Mouse (Mus musculus) MEL (cell line): ENCODE data around the gene Nmb. TPM values are rescaled to one million over a fixed set of nuclear protein-coding genes. Genes with fewer than 3 reads are reported as not detected.

Experiments
- DNase-seq: peaks from one replicate; pipeline ENCODE4 v3.0.0; 2011; ENCODE audit warnings: low read depth, low spot score
- H3K27ac ChIP-seq: 2 replicates; pipeline ENCODE4 v1.5.1; 2012; ENCODE audit warnings: low read depth, mild to moderate bottlenecking, control low read depth, low read length, moderate library complexity; ENCODE audit not compliant: control insufficient read depth
- H3K27me3 ChIP-seq, 2 experiments: fragments of 150-350 bp in 1 of 2; sonication (generic) in 1 of 2; 2 replicates each; pipeline ENCODE4 v1.6.1; 2012; ENCODE audit warnings: low read length in 2 of 2, mild to moderate bottlenecking in 2 of 2, improper control_type of control experiment in 1 of 2, moderate library complexity in 1 of 2; ENCODE audit not compliant: insufficient read depth in 2 of 2, control insufficient read depth in 1 of 2
- H3K36me3 ChIP-seq, 2 experiments: 2 replicates each; pipeline ENCODE4 v1.6.1; 2012 to 2014; ENCODE audit warnings: low read length in 2 of 2, improper control_type of control experiment in 1 of 2, inconsistent platforms in 1 of 2, mild to moderate bottlenecking in 1 of 2; ENCODE audit not compliant: insufficient read depth in 2 of 2, control insufficient read depth in 1 of 2
- H3K4me1 ChIP-seq, 2 experiments: fragments of 150-350 bp in 1 of 2; sonication (generic) in 1 of 2; 2 replicates each; pipeline ENCODE4 v1.6.1; 2012; ENCODE audit warnings: low read length in 2 of 2, improper control_type of control experiment in 1 of 2, mild to moderate bottlenecking in 1 of 2; ENCODE audit not compliant: insufficient read depth in 2 of 2, control insufficient read depth in 1 of 2
- H3K4me3 ChIP-seq, 2 experiments: fragments of 150-350 bp in 1 of 2; sonication (generic) in 1 of 2; 2 replicates each; pipeline ENCODE4 v1.5.1; 2012; ENCODE audit warnings: low read depth in 2 of 2, low read length in 2 of 2, mild to moderate bottlenecking in 2 of 2, moderate library complexity in 2 of 2, control low read depth in 1 of 2, improper control_type of control experiment in 1 of 2; ENCODE audit not compliant: control insufficient read depth in 1 of 2, insufficient read depth in 1 of 2
- H3K79me2 ChIP-seq: 2 replicates; pipeline ENCODE4 v1.6.1; 2012; ENCODE audit warnings: mild to moderate bottlenecking, low read length, moderate library complexity; ENCODE audit not compliant: control insufficient read depth, poor library complexity, insufficient read depth
- H3K9ac ChIP-seq: 2 replicates; pipeline ENCODE4 v1.6.1; 2012; ENCODE audit warnings: low read depth, mild to moderate bottlenecking, control low read depth, low read length, moderate library complexity; ENCODE audit not compliant: control insufficient read depth, poor library complexity, severe bottlenecking
- H3K9me3 ChIP-seq: fragments of 150-350 bp; sonication (generic); replicated peaks from 2 replicates; pipeline ENCODE4 v1.6.1; 2012; ENCODE audit warnings: mild to moderate bottlenecking, low read length, improper control_type of control experiment, moderate library complexity; ENCODE audit not compliant: insufficient read depth
- BHLHE40 ChIP-seq: IDR thresholded peaks from 2 replicates; pipeline ENCODE4 v1.6.1; 2012; ENCODE audit warnings: low read depth, mild to moderate bottlenecking, inconsistent platforms, low read length, improper control_type of control experiment, borderline replicate concordance
- CHD1 ChIP-seq: IDR thresholded peaks from 2 replicates; pipeline ENCODE4 v1.6.1; 2012; ENCODE audit warnings: low read depth, mild to moderate bottlenecking, inconsistent platforms, low read length, improper control_type of control experiment
- CHD2 ChIP-seq: IDR thresholded peaks from 2 replicates; pipeline ENCODE4 v1.6.1; 2011; ENCODE audit warnings: low read length, improper control_type of control experiment
- CTCF ChIP-seq, 3 experiments: IDR thresholded peaks in 2 of 3; conservative IDR thresholded peaks in 1 of 3; 2 replicates each; pipeline ENCODE4 v1.5.1; 2011 to 2012; ENCODE audit warnings: low read length in 3 of 3, low read depth in 2 of 3, mild to moderate bottlenecking in 2 of 3, improper control_type of control experiment in 1 of 3, inconsistent platforms in 1 of 3, mixed read lengths in 1 of 3, moderate library complexity in 1 of 3; ENCODE audit not compliant: control insufficient read depth in 1 of 3, insufficient read depth in 1 of 3, poor library complexity in 1 of 3, severe bottlenecking in 1 of 3
- E2F4 ChIP-seq: IDR thresholded peaks from 2 replicates; pipeline ENCODE4 v1.6.1; 2011; ENCODE audit warnings: low read depth, low read length, improper control_type of control experiment, borderline replicate concordance
- ELF1 ChIP-seq: IDR thresholded peaks from 2 replicates; pipeline ENCODE4 v1.6.1; 2014; ENCODE audit warnings: low read depth, mild to moderate bottlenecking, inconsistent platforms, low read length, improper control_type of control experiment, moderate library complexity
- EP300 ChIP-seq, 2 experiments: IDR thresholded peaks; 2 replicates each; pipeline ENCODE4 v1.6.1; 2011; ENCODE audit warnings: improper control_type of control experiment in 2 of 2, low read length in 2 of 2, low read depth in 1 of 2, mild to moderate bottlenecking in 1 of 2
- ETS1 ChIP-seq: IDR thresholded peaks from 2 replicates; pipeline ENCODE4 v1.6.1; 2012; ENCODE audit warnings: low read depth, mild to moderate bottlenecking, inconsistent platforms, low read length, improper control_type of control experiment, moderate library complexity
- GATA1 ChIP-seq: IDR thresholded peaks from 2 replicates; pipeline ENCODE4 v1.6.1; 2011; ENCODE audit warnings: low read depth, low read length, improper control_type of control experiment
- HCFC1 ChIP-seq: IDR thresholded peaks from 2 replicates; pipeline ENCODE4 v1.6.1; 2012; ENCODE audit warnings: low read depth, mild to moderate bottlenecking, inconsistent platforms, low read length, improper control_type of control experiment, moderate library complexity
- KAT2A ChIP-seq: conservative IDR thresholded peaks from 2 replicates; pipeline ENCODE4 v1.6.1; 2012; ENCODE audit warnings: low read depth, low read length, improper control_type of control experiment, inconsistent platforms
- MAFK ChIP-seq: IDR thresholded peaks from 2 replicates; pipeline ENCODE4 v1.6.1; 2011; ENCODE audit warnings: low read depth, mild to moderate bottlenecking, low read length, improper control_type of control experiment, borderline replicate concordance
- MEF2A ChIP-seq: IDR thresholded peaks from 2 replicates; pipeline ENCODE4 v1.6.1; 2014; ENCODE audit warnings: low read depth, mild to moderate bottlenecking, inconsistent platforms, low read length, improper control_type of control experiment; ENCODE audit not compliant: poor library complexity, insufficient replicate concordance, severe bottlenecking; ENCODE audit errors: extremely low read depth
- MXI1 ChIP-seq: IDR thresholded peaks from 2 replicates; pipeline ENCODE4 v1.6.1; 2011; ENCODE audit warnings: mild to moderate bottlenecking, low read depth, low read length, improper control_type of control experiment
- MYB ChIP-seq: IDR thresholded peaks from 2 replicates; pipeline ENCODE4 v1.6.1; 2011; ENCODE audit warnings: mild to moderate bottlenecking, low read depth, low read length, improper control_type of control experiment
- MYC ChIP-seq: IDR thresholded peaks from 2 replicates; pipeline ENCODE4 v1.6.1; 2011; ENCODE audit warnings: low read depth, mild to moderate bottlenecking, low read length, improper control_type of control experiment, moderate library complexity
- NELFE ChIP-seq: IDR thresholded peaks from 2 replicates; pipeline ENCODE4 v1.6.1; 2011; ENCODE audit warnings: low read depth, low read length, improper control_type of control experiment
- NRF1 ChIP-seq: IDR thresholded peaks from 2 replicates; pipeline ENCODE4 v1.6.1; 2014; ENCODE audit warnings: low read depth, mild to moderate bottlenecking, inconsistent platforms, low read length, improper control_type of control experiment, moderate library complexity; ENCODE audit not compliant: poor library complexity, insufficient read depth, severe bottlenecking
- POLR2AphosphoS2 ChIP-seq: IDR thresholded peaks from 2 replicates; pipeline ENCODE4 v1.6.1; 2011; ENCODE audit warnings: low read length, improper control_type of control experiment
- POLR2AphosphoS5 ChIP-seq: IDR thresholded peaks from 2 replicates; pipeline ENCODE4 v1.6.1; 2012; ENCODE audit warnings: low read depth, borderline replicate concordance, mild to moderate bottlenecking, inconsistent platforms, low read length, moderate library complexity, mixed read lengths
- RCOR1 ChIP-seq: IDR thresholded peaks from 2 replicates; pipeline ENCODE4 v1.6.1; 2012; ENCODE audit warnings: low read depth, mild to moderate bottlenecking, inconsistent platforms, low read length, improper control_type of control experiment
- SIN3A ChIP-seq: IDR thresholded peaks from 2 replicates; pipeline ENCODE4 v1.6.1; 2012; ENCODE audit warnings: low read length, improper control_type of control experiment, inconsistent platforms
- SMC3 ChIP-seq: IDR thresholded peaks from 2 replicates; pipeline ENCODE4 v1.6.1; 2011; ENCODE audit warnings: low read depth, low read length, improper control_type of control experiment
- TBP ChIP-seq: IDR thresholded peaks from 2 replicates; pipeline ENCODE4 v1.8.0; 2011; ENCODE audit warnings: low read depth, low read length, improper control_type of control experiment
- TCF12 ChIP-seq: IDR thresholded peaks from 2 replicates; pipeline ENCODE4 v1.6.1; 2014; ENCODE audit warnings: low read depth, mild to moderate bottlenecking, inconsistent platforms, low read length, improper control_type of control experiment, moderate library complexity
- USF1 ChIP-seq: IDR thresholded peaks from 2 replicates; pipeline ENCODE4 v1.6.1; 2014; ENCODE audit warnings: low read depth, mild to moderate bottlenecking, inconsistent platforms, low read length, improper control_type of control experiment, moderate library complexity
- USF2 ChIP-seq, 2 experiments: IDR thresholded peaks; 2 replicates each; pipeline ENCODE4 v1.6.1; 2011 to 2012; ENCODE audit warnings: improper control_type of control experiment in 2 of 2, low read length in 2 of 2, borderline replicate concordance in 1 of 2, inconsistent platforms in 1 of 2, low read depth in 1 of 2, mild to moderate bottlenecking in 1 of 2; ENCODE audit not compliant: insufficient read depth in 1 of 2
- ZC3H11A ChIP-seq: IDR thresholded peaks from 2 replicates; pipeline ENCODE4 v1.6.1; 2012; ENCODE audit warnings: low read depth, mild to moderate bottlenecking, inconsistent platforms, low read length, improper control_type of control experiment
- ZKSCAN1 ChIP-seq: IDR thresholded peaks from 2 replicates; pipeline ENCODE4 v1.6.1; 2012; ENCODE audit warnings: low read depth, mild to moderate bottlenecking, inconsistent platforms, low read length, improper control_type of control experiment, moderate library complexity
- ZNF384 ChIP-seq: IDR thresholded peaks from 2 replicates; pipeline ENCODE4 v1.6.1; 2012; ENCODE audit warnings: low read depth, mild to moderate bottlenecking, inconsistent platforms, low read length, improper control_type of control experiment
- polyA plus RNA-seq, 2 experiments: library from polyadenylated mRNA; stranded (reverse) in 1 of 2; unstranded in 1 of 2; fragments of >175 nt in 1 of 2; fragments of >200 nt in 1 of 2; gene quantifications; 2 replicates each; pipeline versions ENCODE4 v1.2.1 to v1.2.4; 2012; ENCODE audit warnings: low replicate concordance in 2 of 2, low read depth in 1 of 2; ENCODE audit not compliant: insufficient read length in 2 of 2, insufficient read depth in 1 of 2, missing spikeins in 1 of 2
- total RNA-seq: library from RNA; depleted of rRNA; stranded (reverse); fragments of 300-350 nt; gene quantifications from 2 replicates; pipeline ENCODE4 v1.2.3, GENCODE M21; 2012

Nmb gene
- total and polyA plus RNA-seq, 3 experiments: 4.4 to 4.6 TPM; not detected in 1

DNA sequence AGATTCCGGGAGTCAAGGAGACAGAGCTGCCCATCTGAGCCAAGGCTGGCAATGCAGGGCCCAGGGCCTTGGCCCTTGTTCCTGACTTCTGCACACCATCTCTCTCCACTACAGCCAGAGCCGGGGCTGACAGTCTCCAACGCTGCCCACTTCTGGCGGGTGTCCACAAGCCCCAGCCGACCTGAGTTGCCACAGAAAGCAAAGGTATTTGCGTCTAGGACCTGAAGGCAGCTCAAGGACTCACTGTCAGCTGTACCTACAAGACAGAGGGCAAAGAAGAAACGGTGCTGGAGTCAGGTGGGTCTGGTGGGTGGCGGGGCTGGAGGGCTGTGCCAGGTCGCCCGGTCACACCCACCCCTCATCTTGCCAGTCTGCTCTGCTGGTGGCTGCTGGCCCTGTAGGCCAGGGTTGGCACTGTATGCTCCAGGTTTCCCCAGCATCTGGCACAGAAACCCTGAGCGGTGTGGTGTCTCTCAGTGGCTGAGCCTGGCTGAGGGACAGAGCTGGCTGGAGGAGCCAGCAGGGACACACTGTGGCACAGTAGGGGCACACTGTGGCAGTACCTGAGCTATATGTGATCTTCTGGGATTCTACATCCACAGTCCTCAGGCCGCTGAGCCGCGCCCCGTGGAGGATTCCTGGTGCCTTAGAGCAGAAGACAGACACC lies 11.7 kb downstream of the Nmb start:
- no peak overlapping the region for H3K9ac ChIP-seq
- DNase-seq: no peak
- TF ChIP-seq TCF12 (no peak), ZNF384 (no peak), NELFE (no peak)
- H3K27ac ChIP-seq: no peak overlapping the region
- peaks cover 5 to 12% of the 10 kb centered on the region in 2 experiments for H3K36me3 ChIP-seq
- H3K4me3 ChIP-seq: no peak overlapping the region
- H3K79me2 ChIP-seq: 0 out of 2 replicates have a peak, but pooled peaks cover 2% of the 10 kb centered on the region
- no peaks in the 10 kb centered on the region for H3K9me3 ChIP-seq
- no peaks in the 10 kb centered on the region for H3K27me3 ChIP-seq
- H3K4me1 ChIP-seq: peaks cover 0 to 11% of the 10 kb centered on the region in 2 experiments; a peak in 3 of 4 replicates

DNA sequence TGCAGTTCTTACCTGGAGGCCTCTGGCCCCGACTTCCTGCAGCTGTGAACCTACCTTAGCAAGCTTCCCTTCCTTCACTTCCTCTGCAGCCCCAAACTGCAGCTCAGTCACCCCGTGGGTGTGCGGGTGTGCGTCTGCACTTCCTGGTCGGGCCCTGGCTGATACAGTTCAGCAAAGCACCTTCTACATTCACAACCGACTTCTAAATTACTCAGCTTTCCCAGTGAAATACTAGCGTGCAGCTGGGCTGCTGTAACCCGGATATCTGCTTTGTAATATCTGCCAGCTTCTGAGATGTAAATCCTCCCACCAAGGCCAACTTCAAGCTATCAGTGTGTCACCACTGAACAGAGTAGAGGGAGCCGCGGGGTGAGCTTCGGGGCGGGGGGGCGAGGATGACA lies 15.0 kb downstream of the Nmb start:
- Histone ChIP-seq H3K79me2 (no peaks in the 10 kb centered on the region), H3K4me1 (peaks cover 0 to 11% of the 10 kb centered on the region in 2 experiments; a peak in 3 of 4 replicates), H3K27me3 (no peaks in the 10 kb centered on the region), H3K36me3 (peaks cover 5 to 6% of the 10 kb centered on the region in 2 experiments), H3K4me3 (no peak overlapping the region), H3K9me3 (no peaks in the 10 kb centered on the region), H3K27ac (peak overlapping the region; percentile 28), H3K9ac (peak overlapping the region; percentile 35)
- peak; percentile 57 for DNase-seq
- TF ChIP-seq KAT2A (no peak), ZKSCAN1 (no peak), MEF2A (no peak), TCF12 (no peak), ZC3H11A (no peak), MAFK (no peak), MYC (no peak), NELFE (no peak), POLR2AphosphoS2 (no peak), SMC3 (no peak; the same call in 1 of the 2 replicates), ETS1 (no peak), SIN3A (no peak), HCFC1 (peak; percentile 28; the same call in 1 of the 2 replicates), EP300 (IDR thresholded peaks at IDR 0.05; ENCODE audit: low read depth in 1 of 2, low read length in 2 of 2) (0 out of 4 replicates have a peak, but pooled peaks of 1 of the 2 experiments have one; percentile 10), NRF1 (no peak), CHD2 (no peak), TBP (no peak), MYB (no peak), CTCF (IDR thresholded peaks at IDR 0.05 in 2 of 3, conservative IDR thresholded peaks at IDR 0.05 in 1 of 3; ENCODE audit: control insufficient read depth in 1 of 3, insufficient read depth in 1 of 3, low read depth in 2 of 3, low read length in 3 of 3, poor library complexity in 1 of 3, severe bottlenecking in 1 of 3) (no peak), GATA1 (no peak), RCOR1 (no peak), BHLHE40 (no peak), CHD1 (no peak), USF2 (IDR thresholded peaks at IDR 0.05; ENCODE audit: borderline replicate concordance in 1 of 2, insufficient read depth in 1 of 2, low read depth in 1 of 2, low read length in 2 of 2) (no peak), USF1 (no peak), POLR2AphosphoS5 (no peak), E2F4 (no peak), ELF1 (peak; percentile 65; the same call in 1 of the 2 replicates), MXI1 (peak; percentile 29; the same call in 1 of the 2 replicates)
